Mouse (Mus musculus): ENCODE measurements around the gene Cd33. TPM values are rescaled to one million over a fixed set of nuclear protein-coding genes. Genes with fewer than 3 reads are reported as not detected.

Cd33 gene
- polyA plus RNA-seq, 1 experiment from 2014 or later = 1.6 TPM

Other genes with a start within 250 kb of the Cd33 start
- gene Zfp715, start 231.1 kb downstream of the Cd33 start, polyA plus RNA-seq (2016; fragmentation: Nextera tagmentation; extraction: Ambion mirVana) = 14.7 and 17.5 TPM in 2 replicates
- gene Siglecf, start 193.1 kb downstream of the Cd33 start, polyA plus RNA-seq (2016; fragmentation: Nextera tagmentation; extraction: Ambion mirVana) = 0.20 and 0.26 TPM in 2 replicates
- gene Siglecg, start 136.2 kb downstream of the Cd33 start, polyA plus RNA-seq (2016; fragmentation: Nextera tagmentation; extraction: Ambion mirVana) = 0.20 TPM in 1 of 2 replicates, not detected in the other
- not detected in 2 replicates for gene Lim2, start 116.8 kb downstream of the Cd33 start, polyA plus RNA-seq (2016; fragmentation: Nextera tagmentation; extraction: Ambion mirVana)
- gene Nkg7, start 107.4 kb downstream of the Cd33 start, polyA plus RNA-seq (2016; fragmentation: Nextera tagmentation; extraction: Ambion mirVana) = 0.28 TPM in 1 of 2 replicates, not detected in the other
- not detected in 2 replicates for gene Cldnd2, start 103.6 kb downstream of the Cd33 start, polyA plus RNA-seq (2016; fragmentation: Nextera tagmentation; extraction: Ambion mirVana)
- gene Etfb, start 100.3 kb downstream of the Cd33 start, polyA plus RNA-seq (2016; fragmentation: Nextera tagmentation; extraction: Ambion mirVana) = 166 and 188 TPM in 2 replicates
- 0.49 TPM in 1 of 2 replicates, not detected in the other for gene Gm45233, start 100.3 kb downstream of the Cd33 start, polyA plus RNA-seq (2016; fragmentation: Nextera tagmentation; extraction: Ambion mirVana)
- 4.6 and 5.5 TPM in 2 replicates for gene Vsig10l, start 81.3 kb downstream of the Cd33 start, polyA plus RNA-seq (2016; fragmentation: Nextera tagmentation; extraction: Ambion mirVana)
- 4.0 and 4.5 TPM in 2 replicates for gene Iglon5, start 54.4 kb downstream of the Cd33 start, polyA plus RNA-seq (2016; fragmentation: Nextera tagmentation; extraction: Ambion mirVana)
- gene 4931406B18Rik, start 38.5 kb downstream of the Cd33 start, polyA plus RNA-seq (2016; fragmentation: Nextera tagmentation; extraction: Ambion mirVana) = not detected in 2 replicates
- gene Zfp658, start 17.8 kb upstream of the Cd33 start, polyA plus RNA-seq (2016; fragmentation: Nextera tagmentation; extraction: Ambion mirVana) = 8.7 and 10.5 TPM in 2 replicates
- gene Zfp719, start 35.2 kb upstream of the Cd33 start, polyA plus RNA-seq (2016; fragmentation: Nextera tagmentation; extraction: Ambion mirVana) = 14.5 and 15.0 TPM in 2 replicates
- gene Zfp819, start 62.7 kb upstream of the Cd33 start, polyA plus RNA-seq (2016; fragmentation: Nextera tagmentation; extraction: Ambion mirVana) = 0.24 and 0.31 TPM in 2 replicates
- gene Ceacam18, start 90.3 kb upstream of the Cd33 start, polyA plus RNA-seq (2016; fragmentation: Nextera tagmentation; extraction: Ambion mirVana) = not detected in 2 replicates
- gene Siglece, start 115.7 kb upstream of the Cd33 start, polyA plus RNA-seq (2016; fragmentation: Nextera tagmentation; extraction: Ambion mirVana) = 0.18 and 0.30 TPM in 2 replicates
- 19.6 and 19.9 TPM in 2 replicates for gene Ctu1, start 127.6 kb upstream of the Cd33 start, polyA plus RNA-seq (2016; fragmentation: Nextera tagmentation; extraction: Ambion mirVana)
- not detected in 2 replicates for gene Klk14, start 146.0 kb upstream of the Cd33 start, polyA plus RNA-seq (2016; fragmentation: Nextera tagmentation; extraction: Ambion mirVana)
- 0.10 TPM in 1 of 2 replicates, not detected in the other for gene Klk13, start 168.1 kb upstream of the Cd33 start, polyA plus RNA-seq (2016; fragmentation: Nextera tagmentation; extraction: Ambion mirVana)
- not detected in 2 replicates for gene Klk12, start 224.5 kb upstream of the Cd33 start, polyA plus RNA-seq (2016; fragmentation: Nextera tagmentation; extraction: Ambion mirVana)
- gene Klk11, start 230.2 kb upstream of the Cd33 start, polyA plus RNA-seq (2016; fragmentation: Nextera tagmentation; extraction: Ambion mirVana) = not detected in 2 replicates
- 0.24 TPM in 1 of 2 replicates, not detected in the other for gene Klk10, start 236.6 kb upstream of the Cd33 start, polyA plus RNA-seq (2016; fragmentation: Nextera tagmentation; extraction: Ambion mirVana)
- gene Klk9, start 247.5 kb upstream of the Cd33 start, polyA plus RNA-seq (2016; fragmentation: Nextera tagmentation; extraction: Ambion mirVana) = not detected in 2 replicates